Mouse (Mus musculus) midbrain, embryonic 10.5 days (tissue): Measurements from ENCODE around the gene Dcx. TPM values are rescaled to one million over a fixed set of nuclear protein-coding genes. Genes with fewer than 3 reads are reported as not detected.
A peak's percentile ranks its signal among the peaks of the same experiment; 100 is the strongest.

Source experiments
- DNase-seq: peaks from one replicate; pipeline ENCODE4 v3.0.0-alpha.2; 2017; ENCODE audit warnings: low spot score
- H3K27ac ChIP-seq: fragments of 300-500 bp; sonication (generic); replicated peaks from 2 replicates; pipeline ENCODE4 v1.5.1; 2016; ENCODE audit warnings: mild to moderate bottlenecking
- H3K27me3 ChIP-seq: fragments of 300-500 bp; sonication (generic); 2 replicates; pipeline ENCODE4 v1.6.1; 2016; ENCODE audit warnings: low read depth, mild to moderate bottlenecking; ENCODE audit not compliant: poor library complexity, severe bottlenecking
- H3K36me3 ChIP-seq: fragments of 300-500 bp; sonication (generic); 2 replicates; pipeline ENCODE4 v1.6.1; 2016; ENCODE audit warnings: mild to moderate bottlenecking, moderate library complexity
- H3K4me1 ChIP-seq: fragments of 300-500 bp; sonication (generic); 2 replicates; pipeline ENCODE4 v1.6.1; 2016
- H3K4me3 ChIP-seq: fragments of 300-500 bp; sonication (generic); 2 replicates; pipeline ENCODE4 v1.5.1; 2016; ENCODE audit warnings: mild to moderate bottlenecking, moderate library complexity
- H3K9me3 ChIP-seq: fragments of 300-500 bp; sonication (generic); replicated peaks from 2 replicates; pipeline ENCODE4 v1.6.1; 2016; ENCODE audit warnings: mild to moderate bottlenecking
- WGBS: fragments of 180-500 bp; shearing (Covaris S2); methylation state at CpG from one replicate; pipeline ENCODE4 v1.1.7; 2016; 5-methylcytosine and 5-hydroxymethylcytosine counted together
- polyA plus RNA-seq: library from polyadenylated mRNA; unstranded; fragments of >200 nt; fragmentation: Nextera tagmentation; extraction: Ambion mirVana; gene quantifications from 2 replicates; pipeline ENCODE4 v1.2.1, GENCODE M21; 2016

Gene Dcx
- 23.3 and 53.1 TPM in 2 replicates for polyA plus RNA-seq

- peak; percentile 11 for DNase-seq
- no peaks in the 10 kb centered on the region for H3K9me3 ChIP-seq
- peak within 1 kb of the TSS; percentile 75 for H3K27ac ChIP-seq
- H3K4me1 ChIP-seq, result peaks cover 7% of the 10 kb centered on the region; the same call in 1 of the 2 replicates
- peaks cover 60% of the 10 kb centered on the region for H3K27me3 ChIP-seq
- WGBS, result 53% methylated on average over 8 of the region's 8 CpGs
- no peaks in the 10 kb centered on the region for H3K36me3 ChIP-seq
- H3K4me3 ChIP-seq, result peak within 1 kb of the TSS; percentile 39
Observed at GRCm38 (mm10) chrX:143932958-143933357, at the start of gene Dcx. Gene Dcx (minus strand): TSS chrX:143933311.

- Histone ChIP-seq H3K4me3 (no peak overlapping the region), H3K4me1 (no peaks in the 10 kb centered on the region), H3K9me3 (no peaks in the 10 kb centered on the region), H3K27ac (no peak overlapping the region), H3K27me3 (peaks cover 6% of the 10 kb centered on the region), H3K36me3 (no peaks in the 10 kb centered on the region)
- 68% methylated on average over 6 of the region's 6 CpGs for WGBS
- DNase-seq, result no peak
Observed at GRCm38 (mm10) chrX:143966249-143966648, 33.1 kb upstream of the Dcx start.

DNA sequence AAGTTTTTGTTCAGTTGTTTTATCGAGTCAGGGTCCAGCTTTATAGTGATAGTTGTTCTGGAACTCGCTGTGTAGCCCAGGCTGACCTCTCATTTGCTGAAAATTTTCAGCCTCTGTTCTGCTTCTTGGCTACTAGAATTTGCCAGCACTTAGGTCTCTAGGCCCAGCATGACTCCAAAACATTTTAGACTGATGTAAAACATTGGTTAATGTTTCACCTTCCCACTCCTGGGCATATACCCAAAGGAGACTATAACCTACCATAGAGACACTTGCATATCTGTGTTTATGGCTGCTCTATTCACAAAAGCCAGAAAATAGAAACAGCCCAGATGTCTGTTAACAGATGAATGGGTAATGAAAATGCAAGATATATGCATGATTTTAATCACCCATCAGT, 560 bp upstream of the Dcx start:
- no peak for DNase-seq
- 90% methylated on average over 2 of the region's 2 CpGs for WGBS
- no peaks in the 10 kb centered on the region for H3K36me3 ChIP-seq
- H3K27ac ChIP-seq, result no peak overlapping the region
- no peaks in the 10 kb centered on the region for H3K9me3 ChIP-seq
- no peak overlapping the region for H3K4me3 ChIP-seq
- peaks cover 7% of the 10 kb centered on the region; the same call in 1 of the 2 replicates for H3K4me1 ChIP-seq
- H3K27me3 ChIP-seq, result peaks cover 54% of the 10 kb centered on the region

- 65% methylated on average over 1 of the region's 1 CpGs for WGBS
- no peak for DNase-seq
- Histone ChIP-seq H3K4me3 (peak overlapping the region; percentile 39), H3K27me3 (peaks cover 64% of the 10 kb centered on the region), H3K4me1 (peaks cover 7% of the 10 kb centered on the region; the same call in 1 of the 2 replicates), H3K9me3 (no peaks in the 10 kb centered on the region), H3K36me3 (no peaks in the 10 kb centered on the region), H3K27ac (peak overlapping the region; percentile 75)
Observed at GRCm38 (mm10) chrX:143932530-143932929, 581 bp downstream of the Dcx start.

DNA sequence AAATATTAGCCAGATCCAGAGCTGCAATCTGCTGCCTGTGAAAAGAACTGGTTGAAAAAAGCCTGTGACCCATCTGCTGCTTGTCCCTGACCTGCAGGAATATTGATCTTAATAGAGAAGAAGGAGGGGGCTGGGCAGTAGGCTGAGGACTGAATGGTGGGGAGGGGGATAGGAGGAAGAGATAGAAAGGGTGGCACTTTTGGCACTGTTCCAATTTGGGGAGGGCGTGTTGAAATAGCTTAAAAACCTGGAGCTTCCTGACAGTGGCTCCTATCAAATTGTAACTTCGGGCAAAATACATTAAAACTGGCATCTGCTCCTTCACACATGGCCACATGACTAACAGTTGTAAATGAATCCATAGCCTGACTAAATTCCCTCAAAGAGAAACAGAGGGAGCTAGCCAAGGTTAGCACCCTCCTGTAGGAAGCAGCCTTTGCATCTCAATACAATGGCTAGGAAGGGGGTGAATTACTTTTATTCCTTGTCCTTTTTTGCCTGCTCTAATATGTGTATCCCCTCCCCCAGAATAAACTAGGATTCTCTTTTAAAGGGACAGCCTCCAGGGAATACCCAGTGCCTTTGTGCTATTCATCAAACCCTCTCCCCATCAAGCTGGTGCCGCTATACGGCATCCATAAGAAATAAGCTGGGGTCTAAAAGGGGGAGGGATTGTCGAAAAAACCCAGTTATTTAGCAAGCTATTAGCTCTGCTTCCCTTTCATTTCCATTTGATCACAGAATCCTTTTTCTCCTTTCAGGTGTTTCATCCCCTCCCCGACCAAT, 1.5 kb downstream of the Dcx start:
- Histone ChIP-seq H3K27ac (peak overlapping the region; percentile 75), H3K9me3 (no peaks in the 10 kb centered on the region), H3K4me3 (peak overlapping the region; percentile 39), H3K27me3 (peaks cover 74% of the 10 kb centered on the region), H3K4me1 (peaks cover 7% of the 10 kb centered on the region; the same call in 1 of the 2 replicates), H3K36me3 (no peaks in the 10 kb centered on the region)
- DNase-seq, result no peak
- WGBS, result 53% methylated on average over 6 of the region's 6 CpGs

DNA sequence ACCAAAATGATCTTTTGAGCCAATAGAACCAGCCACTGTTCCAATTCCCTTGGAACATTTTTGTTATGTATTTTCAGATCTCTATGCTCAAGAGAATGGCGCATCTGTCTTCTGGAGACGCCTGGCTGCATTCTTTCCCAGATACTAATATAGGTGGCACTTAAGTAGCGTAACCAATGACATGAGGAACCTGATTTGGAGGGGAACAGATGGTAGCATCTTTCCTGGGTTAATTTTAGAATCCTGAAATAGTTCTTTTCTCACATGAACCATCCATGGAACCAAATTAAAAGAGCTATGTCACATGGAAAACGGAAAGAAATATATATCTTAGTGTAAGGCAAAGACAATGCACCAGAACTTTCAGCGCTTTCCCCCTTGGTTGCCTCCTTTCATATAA, 11.0 kb downstream of the Dcx start:
- no peak overlapping the region for H3K4me3 ChIP-seq
- 89% methylated on average over 5 of the region's 5 CpGs for WGBS

DNA sequence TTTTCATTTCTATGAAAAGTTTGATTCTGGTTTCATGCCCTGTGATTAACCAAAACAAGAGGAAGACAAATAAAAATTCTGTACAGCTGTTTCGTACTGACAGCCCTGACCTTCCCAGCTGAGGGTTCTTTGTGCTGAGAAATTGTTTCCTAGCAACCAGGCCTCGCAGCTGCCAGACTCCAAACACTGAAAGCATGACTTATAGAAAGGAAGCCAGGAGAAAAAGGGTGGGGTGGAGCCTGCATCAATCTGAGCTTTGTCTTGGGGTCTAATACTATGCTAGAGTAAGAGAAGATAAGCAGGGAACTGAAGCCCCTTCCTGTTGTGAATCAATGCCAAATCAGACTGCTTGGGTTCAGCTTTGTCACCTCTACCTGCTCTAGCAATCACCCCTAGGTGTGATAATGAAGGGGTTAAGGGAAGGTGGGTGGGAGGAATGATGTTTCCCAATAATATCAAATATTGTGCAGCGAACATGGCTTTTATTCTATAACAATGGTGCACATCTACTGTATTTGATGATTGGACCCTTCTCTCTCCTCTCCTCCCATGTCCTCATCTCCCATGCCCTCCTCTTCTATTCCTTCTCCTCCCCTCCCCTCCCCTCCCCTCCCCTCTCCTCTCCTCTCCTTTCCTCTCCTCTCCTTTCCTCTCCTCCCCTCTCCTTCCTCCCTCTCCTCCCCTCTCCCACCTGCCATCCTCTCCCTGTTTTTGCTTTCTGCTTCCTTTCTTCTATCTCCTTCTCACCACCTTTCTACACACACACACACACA, 26.2 kb downstream of the Dcx start:
- DNase-seq, result peak; percentile 57
- no peaks in the 10 kb centered on the region for H3K9me3 ChIP-seq
- H3K36me3 ChIP-seq, result no peaks in the 10 kb centered on the region
- H3K27me3 ChIP-seq, result peaks cover 78% of the 10 kb centered on the region
- WGBS, result 44% methylated on average over 3 of the region's 3 CpGs
- no peak overlapping the region for H3K4me3 ChIP-seq
- H3K4me1 ChIP-seq, result peaks cover 34% of the 10 kb centered on the region
- peak overlapping the region; percentile 75 for H3K27ac ChIP-seq

More for the DNA sequence above, 11.0 kb downstream of the Dcx start:
- Histone ChIP-seq H3K27me3 (peaks cover 64% of the 10 kb centered on the region), H3K36me3 (no peaks in the 10 kb centered on the region), H3K27ac (no peak overlapping the region), H3K4me1 (no peaks in the 10 kb centered on the region), H3K9me3 (no peaks in the 10 kb centered on the region)
- DNase-seq, result no peak

GRCm38 (mm10) chrX:143904689-143905088, 28.4 kb downstream of the Dcx start:
- no peaks in the 10 kb centered on the region for H3K36me3 ChIP-seq
- peaks cover 34% of the 10 kb centered on the region for H3K4me1 ChIP-seq
- H3K4me3 ChIP-seq, result no peak overlapping the region
- no peaks in the 10 kb centered on the region for H3K9me3 ChIP-seq
- WGBS, result 32% methylated on average over 2 of the region's 2 CpGs
- DNase-seq, result peak; percentile 20
- no peak overlapping the region for H3K27ac ChIP-seq
- H3K27me3 ChIP-seq, result peaks cover 69% of the 10 kb centered on the region

DNA sequence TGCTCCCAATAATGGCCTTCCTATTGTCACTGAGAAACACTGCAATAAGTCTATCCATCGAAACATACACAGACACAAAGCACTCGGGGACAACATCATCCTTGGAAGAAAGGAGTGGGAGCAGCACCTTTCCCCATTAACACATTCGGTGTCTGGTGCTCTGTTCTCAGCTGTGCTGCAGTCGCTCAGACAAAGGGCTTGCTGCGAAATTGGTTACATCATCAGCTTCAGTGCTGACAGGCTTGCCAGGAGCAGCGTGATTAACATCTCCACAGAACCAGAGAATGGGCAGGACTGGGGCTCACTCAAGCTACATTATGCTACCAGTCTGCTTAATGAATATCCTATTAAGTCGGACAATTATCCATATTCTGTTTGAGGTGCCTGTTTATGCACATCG, 30.8 kb downstream of the Dcx start:
- peaks cover 78% of the 10 kb centered on the region for H3K27me3 ChIP-seq
- H3K4me1 ChIP-seq, result peaks cover 25% of the 10 kb centered on the region
- WGBS, result 47% methylated on average over 8 of the region's 8 CpGs
- H3K36me3 ChIP-seq, result no peaks in the 10 kb centered on the region
- H3K27ac ChIP-seq, result peak overlapping the region; percentile 61; the same call in 1 of the 2 replicates
- H3K9me3 ChIP-seq, result no peaks in the 10 kb centered on the region
- DNase-seq, result peak; percentile 13
- H3K4me3 ChIP-seq, result no peak overlapping the region

- H3K4me1 ChIP-seq, result peaks cover 7% of the 10 kb centered on the region; the same call in 1 of the 2 replicates
- no peak overlapping the region for H3K4me3 ChIP-seq
- peaks cover 74% of the 10 kb centered on the region for H3K27me3 ChIP-seq
- 75% methylated on average over 7 of the region's 7 CpGs for WGBS
- no peak overlapping the region for H3K27ac ChIP-seq
- DNase-seq, result no peak
- no peaks in the 10 kb centered on the region for H3K9me3 ChIP-seq
- H3K36me3 ChIP-seq, result no peaks in the 10 kb centered on the region
Observed at GRCm38 (mm10) chrX:143897363-143898285, 35.5 kb downstream of the Dcx start.

- H3K27me3 ChIP-seq, result peaks cover 67% of the 10 kb centered on the region
Observed at GRCm38 (mm10) chrX:143896936-143897335, 36.2 kb downstream of the Dcx start.

DNA sequence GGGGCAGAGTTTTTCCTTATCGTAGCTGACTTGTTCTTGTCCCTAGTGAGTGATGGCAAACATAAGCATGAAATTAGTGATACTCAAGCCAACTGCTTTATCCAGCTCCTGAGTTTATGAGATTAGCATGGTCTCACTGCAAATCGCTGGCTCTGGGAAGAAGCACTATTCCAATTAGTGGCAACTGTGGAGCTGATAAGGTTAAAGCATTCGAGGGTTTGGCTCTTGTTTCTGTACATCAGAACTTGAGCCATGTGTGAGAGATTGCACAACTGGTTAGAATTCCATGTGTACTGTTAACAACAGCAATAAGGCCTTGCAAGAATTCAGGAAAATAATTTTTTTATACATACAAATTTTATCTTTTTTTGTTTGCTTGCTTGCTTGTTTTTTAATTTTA, 39.9 kb downstream of the Dcx start:
- Histone ChIP-seq H3K36me3 (no peaks in the 10 kb centered on the region), H3K4me3 (no peak overlapping the region), H3K4me1 (no peaks in the 10 kb centered on the region), H3K27me3 (peaks cover 54% of the 10 kb centered on the region), H3K27ac (no peak overlapping the region), H3K9me3 (no peaks in the 10 kb centered on the region)
- no peak for DNase-seq
- 68% methylated on average over 3 of the region's 3 CpGs for WGBS

More at GRCm38 (mm10) chrX:143896936-143897335, 36.2 kb downstream of the Dcx start:
- Histone ChIP-seq H3K4me3 (no peak overlapping the region), H3K4me1 (0 out of 2 replicates have a peak, but pooled peaks cover under 1% of the 10 kb centered on the region), H3K36me3 (no peaks in the 10 kb centered on the region), H3K27ac (no peak overlapping the region), H3K9me3 (no peaks in the 10 kb centered on the region)
- WGBS, result 92% methylated on average over 5 of the region's 5 CpGs
- DNase-seq, result no peak
